Mouse (Mus musculus) lung, adult 2 months (tissue): ENCODE results near the gene 2610301B20Rik.

Source experiments
- CTCF ChIP-seq: fragments of 200-500 bp; IDR thresholded peaks from 2 replicates; pipeline ENCODE4 v1.5.1; 2011; ENCODE audit warnings: mild to moderate bottlenecking, low read length, control low read depth; ENCODE audit not compliant: insufficient read depth
- POLR2A ChIP-seq: fragments of 200-500 bp; IDR thresholded peaks from 2 replicates; pipeline ENCODE4 v1.6.1; 2011; ENCODE audit warnings: low read depth, mild to moderate bottlenecking, control low read depth, low read length, borderline replicate concordance; ENCODE audit errors: extremely low read depth

GRCm38 (mm10) chr4:10849812-10850211, 24.5 kb upstream of the 2610301B20Rik start:
- TF ChIP-seq CTCF, result no peak
- TF ChIP-seq POLR2A, result no peak
